Mouse (Mus musculus) neutrophil, adult 65 days (primary cell): ENCODE measurements around the gene Snrnp48. TPM values are rescaled to one million over a fixed set of nuclear protein-coding genes. Genes with fewer than 3 reads are reported as not detected.

Experiments
- total RNA-seq: library from RNA; stranded (reverse); gene quantifications from 2 replicates; pipeline ENCODE4 v1.2.4, GENCODE M21; 2023

Gene Snrnp48
- 12.9 and 15.7 TPM in 2 replicates for total RNA-seq

GRCm38 (mm10) chr13:38204702-38205482 is at the start of gene Snrnp48:
Gene Snrnp48, plus strand, starts transcription at chr13:38204938.

Other genes starting within 250 kb of the Snrnp48 start
- gene Ssr1, start 210.7 kb upstream of the Snrnp48 start, total RNA-seq = 79.2 and 98.3 TPM in 2 replicates
- gene Riok1, start 167.9 kb upstream of the Snrnp48 start, total RNA-seq = 115 and 138 TPM in 2 replicates
- 2.2 and 2.4 TPM in 2 replicates for gene Cage1, start 167.9 kb upstream of the Snrnp48 start, total RNA-seq
- gene Dsp, start 53.6 kb upstream of the Snrnp48 start, total RNA-seq = 0.27 and 0.28 TPM in 2 replicates
- not detected in 2 replicates for gene Bmp6, start 140.2 kb downstream of the Snrnp48 start, total RNA-seq